Mouse (Mus musculus) embryo, embryonic 10.5 days (tissue): ENCODE results near the gene Ccdc175.

Source experiments
- DNase-seq: peaks from one replicate; pipeline ENCODE4 v3.0.0-alpha.2; 2015; ENCODE audit warnings: low spot score

Gene Ccdc175

GRCm38 (mm10) chr12:72102776-72103175 lies 82.1 kb downstream of the Ccdc175 start:
- no peak for DNase-seq

DNA sequence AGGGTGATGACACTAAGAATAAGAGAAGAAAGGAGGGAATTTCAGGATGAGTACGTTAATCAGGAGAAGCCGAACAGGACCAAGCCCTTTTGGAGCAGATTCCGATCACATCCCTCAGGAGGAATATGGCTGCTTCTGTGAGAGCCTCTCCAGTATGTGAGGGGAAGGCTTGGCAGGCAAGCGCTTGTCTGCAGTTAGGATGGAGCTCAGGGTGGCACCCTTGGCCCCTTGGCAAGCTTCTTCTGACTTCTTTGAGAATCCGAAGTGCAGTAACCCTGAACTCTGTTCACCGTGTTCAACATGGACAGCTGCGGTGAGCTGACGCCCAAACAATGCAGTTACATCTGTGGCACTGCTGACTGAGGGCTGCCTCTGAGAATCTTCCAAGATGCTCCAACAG lies 87.9 kb downstream of the Ccdc175 start:
- no peak for DNase-seq

DNA sequence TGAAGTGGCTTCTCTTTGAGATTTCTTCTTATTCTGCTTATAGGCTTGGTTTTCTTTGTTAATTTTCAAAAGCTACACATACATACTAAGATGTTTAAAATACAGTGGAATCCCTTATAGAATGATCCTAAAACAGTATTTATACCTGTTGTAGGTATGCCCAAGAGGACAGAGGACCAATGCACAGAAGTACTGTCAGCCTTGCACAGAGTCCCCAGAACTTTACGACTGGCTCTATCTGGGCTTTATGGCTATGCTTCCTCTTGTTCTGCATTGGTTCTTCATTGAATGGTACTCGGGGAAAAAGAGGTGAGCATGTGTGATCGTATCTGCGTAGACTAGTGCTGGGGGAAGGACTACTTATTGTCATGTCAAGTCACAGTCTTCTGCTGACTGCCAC lies 95.0 kb downstream of the Ccdc175 start:
- DNase-seq: no peak

DNA sequence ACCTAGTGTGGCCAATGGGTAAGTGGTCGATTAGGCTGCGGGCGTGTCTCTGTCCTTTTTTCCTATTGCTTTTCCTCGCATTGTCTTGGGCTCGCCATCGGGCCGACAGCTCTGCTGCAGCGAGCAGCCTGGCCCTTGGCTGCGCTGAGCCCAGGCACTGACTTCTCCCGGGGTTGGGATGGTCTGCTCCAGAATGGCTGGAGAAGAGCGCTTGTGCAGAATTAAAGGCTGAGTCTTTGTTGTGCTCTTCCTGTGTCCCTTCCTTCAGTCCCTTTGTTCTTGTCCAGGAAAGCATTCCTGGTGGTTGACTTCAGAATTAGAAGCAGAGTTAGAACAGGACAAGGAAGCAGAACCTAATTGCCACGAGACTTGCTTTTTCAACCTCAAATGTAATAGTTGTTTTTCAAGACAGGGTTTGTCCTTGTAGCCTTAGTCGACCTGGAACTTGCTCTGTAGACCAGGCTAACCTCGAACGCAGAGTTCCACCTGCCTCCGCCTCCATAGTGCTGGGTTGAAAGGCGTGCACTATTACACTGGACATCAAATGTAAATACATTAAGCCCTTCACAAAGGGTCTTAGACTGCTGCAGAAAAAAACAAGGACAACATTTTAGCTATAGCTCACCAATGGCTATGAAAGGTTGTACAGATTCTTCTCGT lies 98.5 kb downstream of the Ccdc175 start:
- DNase-seq: no peak

DNA sequence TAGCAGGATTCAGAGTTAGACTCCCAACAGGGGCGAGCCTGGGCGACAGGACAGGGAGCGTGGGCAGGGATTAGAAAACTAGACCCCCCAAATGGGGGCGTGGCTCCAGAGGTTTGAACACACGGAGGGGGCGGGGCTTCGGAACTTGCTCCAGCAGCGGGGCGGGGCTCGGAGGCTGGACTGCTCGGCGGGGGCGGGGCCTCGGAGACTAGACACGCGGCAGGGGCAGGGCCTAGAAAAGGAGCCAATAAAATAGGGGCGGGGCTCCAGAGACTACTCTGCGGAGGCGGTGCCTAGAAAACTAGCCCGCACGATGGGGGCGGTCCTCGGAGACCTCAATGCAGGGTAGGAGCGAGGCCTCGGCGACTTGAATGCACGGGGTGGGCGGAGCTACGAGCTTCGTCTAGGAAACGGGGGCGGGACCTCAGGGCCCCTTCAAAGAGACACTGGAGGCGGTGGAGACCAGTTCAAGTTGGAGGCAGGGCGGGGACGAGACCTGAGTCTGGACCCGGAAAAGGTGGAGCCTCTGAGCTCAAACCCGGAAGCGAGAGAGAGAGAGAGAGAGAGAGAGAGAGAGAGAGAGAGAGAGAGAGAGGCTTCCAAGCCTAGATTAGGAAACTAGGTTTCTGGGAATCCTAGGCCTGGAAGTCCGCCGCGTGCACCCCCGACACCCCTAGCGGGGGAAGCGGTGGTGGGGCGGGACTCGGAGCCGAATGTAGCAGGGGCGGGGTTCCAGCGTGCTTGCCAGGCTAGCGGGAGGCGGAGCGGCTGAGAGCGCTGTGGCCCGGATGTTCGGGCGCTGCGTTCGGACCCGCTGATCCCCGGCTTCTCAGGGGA lies 99.3 kb downstream of the Ccdc175 start, which contains the start of the genes L3hypdh and Jkamp:
Gene L3hypdh, minus strand, starts transcription at position 111 of the 837 bp plus-strand sequence.
Gene Jkamp, plus strand, starts transcription at position 261 of the 837 bp plus-strand sequence.
- peak; percentile 100 for DNase-seq

GRCm38 (mm10) chr12:72085024-72085328 lies 99.9 kb downstream of the Ccdc175 start:
- DNase-seq: no peak

GRCm38 (mm10) chr12:72084261-72085023 lies 100.4 kb downstream of the Ccdc175 start:
- peak; percentile 66 for DNase-seq

DNA sequence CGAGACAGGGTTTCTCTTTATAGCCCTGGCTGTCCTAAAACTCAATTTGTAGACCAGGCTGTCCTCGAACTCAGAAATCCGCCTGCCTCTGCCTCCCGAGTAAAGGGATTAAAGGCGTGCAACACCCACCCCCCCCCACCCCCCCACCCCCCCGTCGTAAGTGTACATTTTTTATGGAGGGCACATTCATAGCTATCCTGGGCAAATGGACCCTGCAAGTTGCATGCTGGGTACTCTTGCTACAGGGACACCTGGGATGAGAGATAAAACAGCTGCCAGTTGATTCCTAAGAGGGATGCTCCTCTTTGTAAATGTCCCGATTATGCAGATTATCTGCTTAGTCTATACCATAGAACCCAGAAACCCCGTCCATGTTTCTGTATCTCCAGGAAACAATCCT lies 101.6 kb downstream of the Ccdc175 start:
- DNase-seq: no peak

DNA sequence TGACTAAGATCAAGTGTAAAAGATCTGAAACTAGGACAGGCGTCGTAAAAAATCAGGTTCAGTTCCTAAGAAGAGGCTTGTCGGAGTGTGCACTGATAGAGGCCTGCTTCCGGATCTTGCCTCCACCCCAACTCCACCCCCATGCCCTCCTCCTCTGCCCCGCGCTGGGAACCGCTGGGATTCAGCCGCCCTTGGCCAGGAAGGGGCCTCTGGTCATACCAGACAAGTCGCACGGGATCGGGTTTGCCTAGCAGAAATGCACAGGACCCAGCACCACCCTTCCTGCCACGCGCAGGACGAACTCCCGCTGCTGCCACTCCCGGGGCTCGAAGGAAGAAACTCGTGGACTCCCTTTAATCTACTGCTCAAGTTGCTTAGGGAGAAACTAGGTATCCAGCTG lies 102.5 kb downstream of the Ccdc175 start:
- DNase-seq: peak; percentile 32

- no peak for DNase-seq
These were observed 102.9 kb downstream of the Ccdc175 start for GRCm38 (mm10) chr12:72081961-72082360.

DNA sequence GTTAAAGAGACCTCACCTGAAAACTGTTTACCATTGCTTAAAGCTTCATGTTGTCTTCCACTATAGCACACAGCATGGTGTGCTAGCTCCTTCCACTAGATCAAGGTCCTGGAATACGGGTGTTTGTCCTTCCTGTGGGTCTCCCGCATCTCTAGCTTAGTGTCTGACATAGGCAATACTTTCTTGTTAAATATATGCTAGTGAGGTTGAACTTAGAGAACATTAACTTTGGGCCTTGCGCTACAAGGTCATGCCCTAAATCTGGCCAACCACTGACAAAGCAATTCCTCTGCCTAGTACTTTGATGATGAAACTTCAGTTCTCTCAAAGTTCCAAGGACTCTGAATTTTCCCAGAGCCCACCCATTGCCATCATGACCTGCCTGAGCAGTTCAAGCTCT lies 106.6 kb downstream of the Ccdc175 start:
- no peak for DNase-seq

DNA sequence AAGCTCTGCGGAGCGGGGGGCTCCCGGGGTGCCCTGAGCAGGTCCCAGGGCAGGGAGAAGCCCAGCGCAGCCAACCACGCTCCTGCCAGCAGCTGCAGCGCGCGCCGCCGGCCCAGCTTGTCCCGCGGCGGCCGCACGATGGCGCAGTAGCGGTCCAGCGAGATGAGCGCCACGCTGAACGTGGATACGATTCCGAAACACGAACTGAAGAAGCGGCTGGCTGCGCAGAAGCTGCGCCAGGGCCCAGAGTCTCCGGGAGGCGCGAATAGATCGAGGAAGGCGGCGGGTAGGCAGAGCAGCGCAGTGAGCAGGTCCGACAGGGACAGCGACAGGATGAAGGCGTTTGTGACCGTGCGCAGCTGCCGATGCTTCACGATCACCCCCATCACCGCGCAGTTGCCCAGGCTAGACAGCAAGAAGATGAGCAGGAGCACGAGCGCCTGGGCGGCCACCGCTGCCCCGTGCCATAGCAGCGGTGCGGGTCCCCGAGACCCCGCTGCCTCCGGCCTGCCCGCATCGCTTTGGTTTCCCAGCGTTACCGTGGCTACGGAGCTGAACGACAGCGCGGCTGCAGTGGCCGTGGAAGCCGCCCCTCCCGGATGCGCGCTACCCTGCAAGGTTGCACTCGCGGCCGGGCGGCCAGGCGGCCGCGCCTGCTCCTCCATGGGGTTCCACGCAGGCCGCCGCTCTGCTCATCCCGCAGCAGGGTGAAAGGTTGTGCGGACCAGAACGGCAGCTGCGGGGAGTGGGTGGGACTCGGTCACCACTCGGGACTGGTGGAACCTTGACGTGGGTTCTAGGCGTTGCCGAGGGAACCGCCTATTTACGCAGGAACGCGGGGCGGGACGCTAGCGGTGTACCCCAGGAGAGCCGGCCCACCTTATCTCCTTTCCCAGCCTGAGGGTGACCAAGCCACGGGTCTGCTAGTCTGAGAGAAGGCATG lies 114.2 kb downstream of the Ccdc175 start, which contains the start of gene Gpr135:
Gene Gpr135, minus strand, starts transcription at position 799 of the 943 bp plus-strand sequence.
- peak; percentile 89 for DNase-seq

DNA sequence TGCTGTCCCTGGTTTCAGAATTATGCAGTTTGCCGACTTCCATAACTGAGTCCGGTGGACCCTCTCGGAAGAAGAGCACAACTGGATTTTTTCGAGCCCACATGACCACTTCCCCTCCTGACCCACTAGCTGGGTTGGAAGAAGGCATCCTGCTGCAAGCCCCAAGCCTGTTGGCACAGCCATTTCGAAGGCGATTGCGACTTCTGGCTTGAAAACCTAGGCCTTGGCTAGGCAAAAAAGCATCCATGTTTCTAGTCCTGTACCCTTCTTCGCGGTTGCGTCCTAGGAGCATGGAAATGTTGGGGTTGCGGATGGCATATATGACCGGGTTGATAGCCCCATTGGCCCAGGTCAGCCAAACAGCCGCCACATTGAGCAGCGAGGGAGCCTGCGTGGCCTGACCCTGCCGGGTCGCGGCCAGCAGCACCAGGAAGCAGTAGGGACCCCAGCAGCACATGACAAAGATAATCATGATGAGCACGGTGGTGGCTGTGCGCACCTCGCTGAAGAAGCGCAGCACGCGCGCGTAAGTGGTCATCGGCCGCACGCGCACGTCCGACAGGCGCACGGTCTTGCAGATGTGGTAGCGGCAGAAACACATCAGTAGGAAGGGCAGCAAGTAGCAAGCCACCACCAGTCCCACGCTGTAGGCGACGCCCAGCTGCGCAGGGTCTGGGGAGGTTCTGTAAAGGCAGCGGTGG lies 115.1 kb downstream of the Ccdc175 start:
- DNase-seq: no peak

DNA sequence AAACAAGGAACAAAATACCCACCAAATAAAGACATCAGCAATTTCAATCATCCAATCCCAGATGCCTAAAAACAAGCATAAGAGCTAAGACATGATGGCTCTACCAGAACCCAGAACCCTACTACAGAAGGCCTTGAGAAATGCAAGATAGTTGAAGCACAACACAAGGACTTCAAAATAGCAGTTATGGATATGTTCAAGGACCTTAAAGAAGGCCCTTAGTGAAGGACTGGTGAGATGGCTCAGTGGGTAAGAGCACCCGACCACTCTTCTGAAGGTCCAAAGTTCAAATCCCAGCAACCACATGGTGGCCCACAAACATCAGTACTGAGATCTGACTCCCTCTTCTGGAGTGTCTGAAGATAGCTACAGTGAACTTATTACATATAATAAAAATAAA lies 127.0 kb downstream of the Ccdc175 start:
- DNase-seq: no peak

DNA sequence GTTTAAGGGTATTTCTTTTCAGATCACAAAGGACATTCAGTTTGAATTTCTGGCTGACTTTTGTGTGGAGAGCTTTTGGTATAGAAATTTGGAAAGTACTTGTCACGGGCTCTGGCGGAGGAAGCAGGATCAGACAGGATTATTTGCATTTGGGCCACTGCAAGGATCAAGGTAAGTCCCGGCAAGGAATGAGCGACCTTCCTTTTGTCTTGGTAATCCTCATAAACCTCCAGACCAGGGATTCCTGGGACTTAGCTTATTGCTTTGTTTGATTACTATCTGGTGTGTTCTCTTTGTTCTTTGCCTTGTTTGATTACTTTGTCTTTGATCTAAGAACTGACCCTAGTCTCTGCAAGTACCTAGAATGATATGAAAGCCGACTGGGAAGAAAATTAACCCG lies 131.0 kb downstream of the Ccdc175 start:
- no peak for DNase-seq

- peak; percentile 70 for DNase-seq
These were observed 131.5 kb downstream of the Ccdc175 start for GRCm38 (mm10) chr12:72053303-72053702.

GRCm38 (mm10) chr12:72052571-72052970 lies 132.3 kb downstream of the Ccdc175 start:
- no peak for DNase-seq
